Mouse (Mus musculus) limb, embryonic 12.5 days (tissue): ENCODE measurements around the gene Il21r. TPM values are rescaled to one million over a fixed set of nuclear protein-coding genes. Genes with fewer than 3 reads are reported as not detected.
A peak's percentile ranks its signal among the peaks of the same experiment; 100 is the strongest.

Source experiments
- ATAC-seq: fragments of 200-750 bp; cut with Nextera tagmentation; 2 replicates; pipeline ENCODE4 v1.8.0; 2017; ENCODE audit warnings: low read depth, moderate TSS enrichment; ENCODE audit not compliant: insufficient number of reproducible peaks, insufficient read depth, low FRiP score, low TSS enrichment
- H3K27ac ChIP-seq: fragments of 300-500 bp; sonication (generic); 2 replicates; pipeline ENCODE4 v1.5.1; 2016; ENCODE audit warnings: mild to moderate bottlenecking, moderate library complexity
- H3K27me3 ChIP-seq: fragments of 300-500 bp; sonication (generic); 2 replicates; pipeline ENCODE4 v1.6.1; 2016; ENCODE audit warnings: mild to moderate bottlenecking, moderate library complexity
- H3K36me3 ChIP-seq: fragments of 300-500 bp; sonication (generic); 2 replicates; pipeline ENCODE4 v1.6.1; 2016; ENCODE audit warnings: mild to moderate bottlenecking, moderate library complexity
- H3K4me1 ChIP-seq: fragments of 300-500 bp; sonication (generic); replicated peaks from 2 replicates; pipeline ENCODE4 v1.6.1; 2016
- H3K4me2 ChIP-seq: fragments of 300-500 bp; sonication (generic); 2 replicates; pipeline ENCODE4 v1.6.1; 2016; ENCODE audit warnings: mild to moderate bottlenecking, moderate library complexity
- H3K4me3 ChIP-seq: fragments of 300-500 bp; sonication (generic); replicated peaks from 2 replicates; pipeline ENCODE4 v1.5.1; 2016; ENCODE audit warnings: mild to moderate bottlenecking
- H3K9ac ChIP-seq: fragments of 300-500 bp; sonication (generic); replicated peaks from 2 replicates; pipeline ENCODE4 v1.6.1; 2016; ENCODE audit warnings: mild to moderate bottlenecking, moderate library complexity
- H3K9me3 ChIP-seq: fragments of 300-500 bp; sonication (generic); 2 replicates; pipeline ENCODE4 v1.6.1; 2016; ENCODE audit warnings: mild to moderate bottlenecking, moderate library complexity
- WGBS: fragments of 180-500 bp; shearing (Covaris S2); methylation state at CpG from one replicate; pipeline ENCODE4 v1.1.7; 2016; 5-methylcytosine and 5-hydroxymethylcytosine counted together
- polyA plus RNA-seq: library from polyadenylated mRNA; unstranded; fragments of >200 nt; fragmentation: Nextera tagmentation; extraction: Ambion mirVana; gene quantifications from 2 replicates; pipeline ENCODE4 v1.2.1, GENCODE M21; 2016

The Il21r gene
- polyA plus RNA-seq, 1 experiment from 2014 or later: 0.20 TPM

GRCm38 (mm10) chr7:125622741-125623685 is 19.8 kb downstream of the Il21r start:
- Histone ChIP-seq H3K27ac (no peak overlapping the region), H3K9ac (no peak overlapping the region), H3K27me3 (no peaks in the 10 kb centered on the region), H3K4me3 (no peak overlapping the region), H3K4me1 (0 out of 2 replicates have a peak, but pooled peaks cover 3% of the 10 kb centered on the region), H3K9me3 (no peaks in the 10 kb centered on the region), H3K4me2 (no peak overlapping the region), H3K36me3 (no peaks in the 10 kb centered on the region)
- WGBS: 61% methylated on average over 7 of the region's 7 CpGs
- no peak for ATAC-seq

GRCm38 (mm10) chr7:125625219-125625618 is 22.0 kb downstream of the Il21r start:
- no peak overlapping the region for H3K9ac ChIP-seq
- ATAC-seq: no peak
- H3K27ac ChIP-seq: no peak overlapping the region
- no peak overlapping the region for H3K4me3 ChIP-seq
- no peaks in the 10 kb centered on the region for H3K9me3 ChIP-seq
- 70% methylated on average over 4 of the region's 4 CpGs for WGBS
- no peaks in the 10 kb centered on the region for H3K36me3 ChIP-seq
- H3K4me1 ChIP-seq: 0 out of 2 replicates have a peak, but pooled peaks cover 3% of the 10 kb centered on the region
- H3K4me2 ChIP-seq: no peak overlapping the region
- H3K27me3 ChIP-seq: no peaks in the 10 kb centered on the region

- Histone ChIP-seq H3K4me1 (0 out of 2 replicates have a peak, but pooled peaks cover 3% of the 10 kb centered on the region), H3K4me2 (no peak overlapping the region), H3K27ac (no peak overlapping the region), H3K9me3 (no peaks in the 10 kb centered on the region), H3K9ac (no peak overlapping the region), H3K4me3 (no peak overlapping the region), H3K36me3 (no peaks in the 10 kb centered on the region), H3K27me3 (no peaks in the 10 kb centered on the region)
- ATAC-seq: no peak
- 50% methylated on average over 7 of the region's 7 CpGs for WGBS
Observed at GRCm38 (mm10) chr7:125625829-125626228, 22.6 kb downstream of the Il21r start.

- no peak overlapping the region for H3K4me3 ChIP-seq
- H3K9ac ChIP-seq: no peak overlapping the region
- H3K27ac ChIP-seq: no peak overlapping the region
- H3K9me3 ChIP-seq: no peaks in the 10 kb centered on the region
- no peaks in the 10 kb centered on the region for H3K36me3 ChIP-seq
- peaks cover 11% of the 10 kb centered on the region for H3K4me1 ChIP-seq
- H3K4me2 ChIP-seq: no peak overlapping the region
- 56% methylated on average over 4 of the region's 4 CpGs for WGBS
- no peak for ATAC-seq
- H3K27me3 ChIP-seq: no peaks in the 10 kb centered on the region
Observed at GRCm38 (mm10) chr7:125630317-125630716, 27.1 kb downstream of the Il21r start.

GRCm38 (mm10) chr7:125630989-125631388 is 27.8 kb downstream of the Il21r start:
- no peak for ATAC-seq
- Histone ChIP-seq H3K9me3 (no peaks in the 10 kb centered on the region), H3K36me3 (no peaks in the 10 kb centered on the region), H3K4me3 (no peak overlapping the region), H3K4me1 (peaks cover 11% of the 10 kb centered on the region), H3K9ac (no peak overlapping the region), H3K27me3 (no peaks in the 10 kb centered on the region), H3K4me2 (no peak overlapping the region), H3K27ac (no peak overlapping the region)
- WGBS: 90% methylated on average over 3 of the region's 3 CpGs

- no peak for ATAC-seq
- Histone ChIP-seq H3K27ac (no peak overlapping the region), H3K27me3 (no peaks in the 10 kb centered on the region), H3K4me1 (peaks cover 5% of the 10 kb centered on the region), H3K9ac (no peak overlapping the region), H3K4me2 (no peak overlapping the region), H3K4me3 (no peak overlapping the region), H3K36me3 (peaks cover 30% of the 10 kb centered on the region), H3K9me3 (no peaks in the 10 kb centered on the region)
- 77% methylated on average over 8 of the region's 8 CpGs for WGBS
Observed at GRCm38 (mm10) chr7:125637220-125638140, 34.3 kb downstream of the Il21r start.

- Histone ChIP-seq H3K27ac (no peak overlapping the region), H3K4me1 (no peaks in the 10 kb centered on the region; the same call in 1 of the 2 replicates), H3K9me3 (no peaks in the 10 kb centered on the region), H3K4me2 (no peak overlapping the region), H3K4me3 (no peak overlapping the region), H3K9ac (no peak overlapping the region), H3K27me3 (no peaks in the 10 kb centered on the region), H3K36me3 (peaks cover 39% of the 10 kb centered on the region)
- WGBS: 81% methylated on average over 6 of the region's 6 CpGs
- ATAC-seq: no peak
Observed at GRCm38 (mm10) chr7:125638376-125638775, 35.1 kb downstream of the Il21r start.

- H3K27ac ChIP-seq: peak overlapping the region; percentile 82
- no peak overlapping the region for H3K9ac ChIP-seq
Observed at GRCm38 (mm10) chr7:125638870-125639386, 35.7 kb downstream of the Il21r start.

GRCm38 (mm10) chr7:125643880-125644279 is 40.7 kb downstream of the Il21r start:
- Histone ChIP-seq H3K27me3 (no peaks in the 10 kb centered on the region), H3K4me1 (no peaks in the 10 kb centered on the region; the same call in 1 of the 2 replicates), H3K4me3 (no peak overlapping the region), H3K9ac (no peak overlapping the region), H3K9me3 (no peaks in the 10 kb centered on the region), H3K27ac (no peak overlapping the region), H3K4me2 (no peak overlapping the region), H3K36me3 (peaks cover 94% of the 10 kb centered on the region)
- no peak for ATAC-seq
- 93% methylated on average over 6 of the region's 6 CpGs for WGBS

More at GRCm38 (mm10) chr7:125638870-125639386, 35.7 kb downstream of the Il21r start:
- Histone ChIP-seq H3K27me3 (no peaks in the 10 kb centered on the region), H3K4me3 (no peak overlapping the region), H3K36me3 (peaks cover 45% of the 10 kb centered on the region), H3K4me1 (no peaks in the 10 kb centered on the region; the same call in 1 of the 2 replicates), H3K4me2 (no peak overlapping the region), H3K9me3 (no peaks in the 10 kb centered on the region)
- ATAC-seq: peak; percentile 54; the same call in 1 of the 2 replicates
- 47% methylated on average over 9 of the region's 9 CpGs for WGBS

- no peak for ATAC-seq
- H3K36me3 ChIP-seq: peaks cover 100% of the 10 kb centered on the region
- H3K9me3 ChIP-seq: no peaks in the 10 kb centered on the region
- no peak overlapping the region for H3K27ac ChIP-seq
- no peak overlapping the region for H3K9ac ChIP-seq
- no peaks in the 10 kb centered on the region for H3K27me3 ChIP-seq
- no peak overlapping the region for H3K4me2 ChIP-seq
- no peaks in the 10 kb centered on the region for H3K4me1 ChIP-seq
- no peak overlapping the region for H3K4me3 ChIP-seq
- WGBS: 95% methylated on average over 7 of the region's 7 CpGs
Observed at GRCm38 (mm10) chr7:125645413-125645812, 42.2 kb downstream of the Il21r start.

GRCm38 (mm10) chr7:125649013-125649412 is 45.8 kb downstream of the Il21r start:
- H3K4me2 ChIP-seq: no peak overlapping the region
- no peak for ATAC-seq
- peaks cover 100% of the 10 kb centered on the region for H3K36me3 ChIP-seq
- no peaks in the 10 kb centered on the region for H3K27me3 ChIP-seq
- no peak overlapping the region for H3K9ac ChIP-seq
- H3K27ac ChIP-seq: no peak overlapping the region
- H3K4me1 ChIP-seq: no peaks in the 10 kb centered on the region
- H3K9me3 ChIP-seq: no peaks in the 10 kb centered on the region
- 83% methylated on average over 1 of the region's 1 CpGs for WGBS
- no peak overlapping the region for H3K4me3 ChIP-seq
